Mouse (Mus musculus) left cerebral cortex, postnatal 25 days (tissue): ENCODE data around the gene Mrpl34. TPM values are rescaled to one million over a fixed set of nuclear protein-coding genes. Genes with fewer than 3 reads are reported as not detected.
"Not testable (repeated sequence)": the region's sequence is repeated elsewhere in the genome, so short reads cannot be mapped to it uniquely, and the experiment has no call there.

Source experiments
- DNase-seq, 2 experiments: peaks; one replicate each; pipeline ENCODE4 v3.0.0; 2022; ENCODE audit warnings: low spot score in 2 of 2, mixed read lengths in 1 of 2
- intact Hi-C: fragments of 180-260 bp; cut with DNase I; formaldehyde crosslinking; loops from one replicate; pipeline ENCODE4 v1.15.1; 2025
- total RNA-seq, 2 experiments: library from RNA; stranded (reverse); gene quantifications; 2 replicates each; pipeline ENCODE4 v1.2.3; 2021

The Mrpl34 gene
- 10 to 100 TPM; 59.7 to 60.8 TPM for total RNA-seq

GRCm38 (mm10) chr8:71464513-71465500 lies at the start of gene Mrpl34:
Gene Mrpl34 (plus strand): TSS chr8:71464959.
- DNase-seq = peak; percentile 99 to 100
- intact Hi-C loops = loop anchor here (2.0 to 5.0 kb wide), 3 partner anchors 78 to 568 kb away; partner anchors contain the start of genes Mvb12a, Nr2f6 and Rpl18a

GRCm38 (mm10) chr8:71422121-71422520 lies 42.6 kb upstream of the Mrpl34 start:
- no peak for DNase-seq
- intact Hi-C loops = no loop called here

- DNase-seq, intact Hi-C loops: not testable (repeated sequence)
Measured at GRCm38 (mm10) chr8:71432935-71433334, 31.8 kb upstream of the Mrpl34 start.

GRCm38 (mm10) chr8:71437041-71437440 lies 27.7 kb upstream of the Mrpl34 start:
- intact Hi-C loops = no loop called here
- no peak for DNase-seq

GRCm38 (mm10) chr8:71441404-71441803 lies 23.4 kb upstream of the Mrpl34 start:
- DNase-seq = peak in 1 of 2 experiments; percentile 49
- intact Hi-C loops = loop anchor here (2.0 to 5.0 kb wide), 2 partner anchors 79 to 156 kb away; partner anchors contain the start of gene Fam129c

GRCm38 (mm10) chr8:71445096-71445495 lies 19.7 kb upstream of the Mrpl34 start:
- no peak for DNase-seq
- intact Hi-C loops = loop anchor here (2.0 kb wide), 1 partner anchor 16 kb away; no protein-coding TSS in a partner anchor

GRCm38 (mm10) chr8:71451337-71451736 lies 13.4 kb upstream of the Mrpl34 start:
- intact Hi-C loops = no loop called here
- no peak for DNase-seq

- DNase-seq = no peak
- intact Hi-C loops = no loop called here
Measured at GRCm38 (mm10) chr8:71451777-71452176, 13.0 kb upstream of the Mrpl34 start.

- intact Hi-C loops = no loop called here
- no peak for DNase-seq
Measured at GRCm38 (mm10) chr8:71452669-71453068, 12.1 kb upstream of the Mrpl34 start.

GRCm38 (mm10) chr8:71454668-71455067 lies 10.1 kb upstream of the Mrpl34 start:
- intact Hi-C loops = no loop called here
- DNase-seq = no peak

GRCm38 (mm10) chr8:71456906-71457305 lies 7.9 kb upstream of the Mrpl34 start:
- intact Hi-C loops = no loop called here
- DNase-seq = no peak

GRCm38 (mm10) chr8:71457659-71458270 lies 7.0 kb upstream of the Mrpl34 start:
- DNase-seq = no peak

GRCm38 (mm10) chr8:71460716-71461115 lies 4.0 kb upstream of the Mrpl34 start:
- intact Hi-C loops = loop anchor here (2.0 to 5.0 kb wide), 3 partner anchors 16 to 563 kb away; partner anchors contain the start of genes Nr2f6 and Rpl18a
- no peak for DNase-seq

More at GRCm38 (mm10) chr8:71457659-71458270, 7.0 kb upstream of the Mrpl34 start:
- intact Hi-C loops = no loop called here

GRCm38 (mm10) chr8:71461152-71461840 lies 3.5 kb upstream of the Mrpl34 start:
- intact Hi-C loops = loop anchor here (2.0 to 5.0 kb wide), 3 partner anchors 16 to 564 kb away; partner anchors contain the start of genes Nr2f6 and Rpl18a
- DNase-seq = no peak

- no peak for DNase-seq
- intact Hi-C loops = loop anchor here (5.0 kb wide), 2 partner anchors 80 to 565 kb away; partner anchors contain the start of genes Nr2f6 and Rpl18a
Measured at GRCm38 (mm10) chr8:71462191-71462590, 2.6 kb upstream of the Mrpl34 start.

- intact Hi-C loops = loop anchor here (5.0 kb wide), 2 partner anchors 80 to 565 kb away; partner anchors contain the start of genes Nr2f6 and Rpl18a
- DNase-seq = peak; percentile 67 to 80
Measured at GRCm38 (mm10) chr8:71462786-71463185, 2.0 kb upstream of the Mrpl34 start.

- DNase-seq = peak; percentile 99
- intact Hi-C loops = loop anchor here (2.0 to 5.0 kb wide), 3 partner anchors 79 to 566 kb away; partner anchors contain the start of genes Mvb12a, Nr2f6 and Rpl18a
Measured at GRCm38 (mm10) chr8:71463188-71464033, 1.3 kb upstream of the Mrpl34 start, which contains the start of gene Abhd8. Gene Abhd8 (minus strand): TSS chr8:71463655.

- DNase-seq = no peak
Measured at GRCm38 (mm10) chr8:71465733-71466132, 974 bp downstream of the Mrpl34 start.

More at GRCm38 (mm10) chr8:71465733-71466132, 974 bp downstream of the Mrpl34 start:
- intact Hi-C loops = loop anchor here (2.0 kb wide), 1 partner anchor 77 kb away; the partner anchor contains the start of gene Mvb12a
